Mouse (Mus musculus) heart, adult 8-10 months (tissue): Measurements from ENCODE around the gene Dupd1. TPM values are rescaled to one million over a fixed set of nuclear protein-coding genes. Genes with fewer than 3 reads are reported as not detected.

Experiments used
- DNase-seq: peaks from one replicate; pipeline ENCODE4 v3.0.0; 2022; ENCODE audit warnings: low spot score
- total RNA-seq, 4 experiments: library from RNA; stranded (reverse); gene quantifications; 2 replicates each; pipeline ENCODE4 v1.2.4; 2022

The Dupd1 gene
- under 1 TPM in 2 of 4 experiments, not detected in 2; 0.37 to 0.47 TPM for total RNA-seq

DNA sequence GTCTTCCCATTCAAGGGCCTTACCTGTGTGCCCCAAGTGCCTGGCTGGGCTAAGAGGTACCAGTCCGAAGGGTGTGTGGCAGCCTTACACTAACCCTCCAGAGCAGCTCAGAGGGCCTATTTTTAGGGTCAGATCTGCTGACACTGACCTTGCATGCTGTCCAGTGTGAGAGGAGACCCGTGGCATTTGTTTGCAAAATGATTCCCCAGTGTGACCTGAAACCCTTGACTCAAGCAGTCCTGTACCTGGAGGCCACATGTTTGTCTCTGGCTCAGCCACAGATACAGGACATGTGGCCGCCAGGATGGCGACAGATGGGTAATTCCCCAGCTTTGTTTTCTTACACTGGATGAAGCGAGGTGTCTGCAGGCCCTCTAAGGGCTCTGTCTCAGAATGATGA is at the start of gene Dupd1:
Gene Dupd1 (minus strand): TSS at position 91 of the 400 bp plus-strand sequence.
- DNase-seq = no peak

DNA sequence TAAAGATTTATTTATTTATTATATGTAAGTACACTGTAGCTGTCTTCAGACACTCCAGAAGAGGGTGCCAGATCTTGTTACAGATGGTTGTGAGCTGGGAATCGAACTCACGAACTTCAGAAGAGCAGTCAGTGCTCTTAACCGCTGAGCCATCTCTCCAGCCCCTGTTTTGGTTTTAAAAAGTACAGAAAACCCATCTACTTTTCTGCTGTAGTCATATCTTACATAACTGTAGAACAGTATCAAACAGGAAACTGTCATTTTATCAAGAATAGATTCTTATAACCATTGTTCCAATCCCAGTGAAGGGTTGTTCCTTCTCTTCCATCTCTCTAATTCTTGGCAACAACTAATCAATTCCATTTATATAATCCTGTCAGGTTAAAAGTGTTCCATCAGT is 49.4 kb upstream of the Dupd1 start:
- no peak for DNase-seq

DNA sequence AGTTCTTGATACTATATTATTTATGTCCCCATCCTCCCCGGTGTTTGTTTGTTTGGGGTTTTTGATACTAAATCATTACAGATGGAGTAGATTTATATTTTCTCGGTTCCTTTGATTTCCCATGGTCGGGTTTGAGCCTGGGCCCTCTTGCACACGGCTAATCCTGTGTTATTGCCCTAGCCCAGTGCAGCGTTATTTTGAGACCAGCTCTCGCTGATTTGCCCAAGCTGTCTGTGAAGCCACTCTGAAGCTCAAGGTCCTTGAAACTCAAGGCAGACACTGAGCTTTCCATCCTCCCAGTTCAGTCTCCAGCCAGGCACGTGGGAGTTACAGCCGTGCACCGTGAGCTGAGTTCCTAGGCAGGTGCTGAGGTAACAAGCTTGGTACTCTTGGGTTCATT is 47.2 kb upstream of the Dupd1 start:
- no peak for DNase-seq

DNA sequence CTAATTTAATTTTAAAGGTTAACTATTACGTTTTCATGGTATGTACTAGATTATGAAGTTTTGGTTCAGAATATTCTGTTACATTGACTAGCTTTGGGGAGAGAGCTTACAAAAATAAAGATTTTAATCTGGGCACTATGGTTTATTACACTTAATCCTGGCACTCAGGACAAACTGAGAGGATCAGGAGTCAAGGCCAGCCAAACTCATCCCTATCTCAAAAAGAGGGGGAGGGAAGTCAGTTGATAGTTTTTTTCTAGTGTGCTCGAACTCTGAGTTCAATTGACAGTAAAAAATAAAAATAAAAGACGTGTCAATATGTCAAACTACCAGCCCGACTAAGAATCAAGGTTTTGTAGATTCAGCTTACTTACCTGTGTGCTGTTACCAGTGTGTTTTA is 39.0 kb upstream of the Dupd1 start:
- DNase-seq = no peak

DNA sequence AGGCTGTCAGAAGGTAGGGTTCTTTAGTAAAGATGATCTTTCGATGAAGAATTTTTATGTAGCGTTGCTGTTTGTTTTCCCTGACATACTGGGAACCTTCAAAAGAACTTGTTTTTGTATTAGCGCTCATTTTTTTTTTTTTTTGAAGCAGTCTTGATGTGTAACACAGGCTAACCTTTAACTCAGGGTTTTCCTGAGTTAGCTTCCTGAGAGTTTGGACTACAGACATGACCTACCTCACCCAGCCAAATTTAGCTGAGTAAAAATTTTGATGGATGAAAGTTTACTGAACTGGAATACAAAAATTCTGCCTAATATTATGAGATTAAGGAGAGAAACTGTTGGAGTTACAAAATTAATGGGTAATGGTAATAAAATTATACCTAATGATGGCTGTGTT is 38.0 kb upstream of the Dupd1 start:
- no peak for DNase-seq

DNA sequence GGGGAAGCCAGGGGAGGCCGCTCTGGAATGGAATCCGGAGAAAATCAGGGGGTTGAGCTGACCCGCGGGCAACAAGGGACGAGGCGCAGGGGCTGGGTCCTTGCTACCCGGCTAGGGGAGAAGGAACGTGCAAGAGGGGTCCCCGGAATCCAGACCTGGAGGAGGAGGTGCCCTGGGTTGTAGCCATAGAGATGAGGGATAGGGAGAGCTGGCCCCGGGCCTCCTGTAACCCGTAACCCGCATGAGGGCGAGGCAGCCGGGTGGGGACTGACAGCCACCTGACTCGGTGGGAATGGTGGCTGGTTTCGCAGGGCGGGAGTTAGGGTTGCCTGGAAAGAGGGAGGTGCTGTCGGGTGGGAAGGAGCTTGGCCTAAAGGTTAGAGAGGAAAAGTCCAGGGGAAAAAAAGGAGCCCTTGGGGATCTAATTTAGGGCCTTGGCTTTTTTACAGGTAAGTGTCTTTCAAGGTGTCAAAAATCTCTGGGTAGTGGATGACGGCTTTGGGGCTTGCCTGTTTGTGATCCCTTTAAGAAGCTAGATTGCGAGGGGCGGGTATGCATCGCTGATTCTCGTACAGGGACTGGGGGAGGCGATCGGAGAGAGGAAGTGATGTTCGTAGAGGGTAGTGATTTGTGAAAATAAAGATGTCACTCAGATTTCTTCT is 36.6 kb upstream of the Dupd1 start, which contains the start of gene Dusp13:
Gene Dusp13 (minus strand): TSS at position 301 of the 662 bp plus-strand sequence.
- DNase-seq = peak; percentile 65

DNA sequence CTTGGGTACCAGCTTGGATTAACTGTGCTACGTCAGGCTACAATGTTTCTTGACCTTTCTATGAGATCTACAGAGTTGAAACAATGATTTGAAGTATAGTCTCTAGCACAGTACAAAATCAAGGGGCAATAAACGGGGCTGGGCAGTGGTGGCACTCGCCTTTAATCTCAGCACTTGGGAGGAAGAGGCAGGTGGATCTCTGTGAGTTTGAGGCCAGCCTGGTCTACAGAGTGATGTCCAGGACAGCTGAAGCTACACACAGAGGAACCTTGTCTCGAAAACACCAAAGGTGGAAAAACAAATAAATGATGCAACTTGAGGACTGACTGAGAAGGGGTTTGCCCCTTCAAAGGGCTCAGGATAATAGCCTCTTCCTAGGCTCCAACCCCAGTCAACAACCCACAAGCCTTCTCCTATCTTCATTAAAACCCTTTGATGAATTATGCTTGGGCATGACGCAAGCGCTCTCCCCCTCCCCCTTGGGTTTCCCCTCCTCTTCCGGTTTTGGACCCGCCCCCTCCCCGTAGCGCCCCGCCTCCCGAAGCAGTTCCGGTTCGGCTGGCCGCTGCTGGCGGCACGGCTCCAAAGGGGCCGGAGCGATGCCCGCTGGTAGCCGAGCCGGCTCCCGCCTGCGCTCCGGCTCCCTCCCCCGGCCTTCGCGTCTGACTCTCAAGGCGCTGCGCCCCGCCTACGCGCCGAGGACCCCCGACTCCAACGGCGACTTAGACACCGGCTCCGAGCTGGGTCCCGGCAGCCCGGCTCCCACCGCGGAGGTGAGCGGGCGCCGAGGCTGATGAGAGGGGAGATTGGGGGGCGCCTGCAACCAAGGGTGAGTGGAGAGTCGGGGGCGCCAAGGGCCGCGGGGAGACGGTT is 35.9 kb upstream of the Dupd1 start, which contains the start of gene Samd8:
Gene Samd8 (plus strand): TSS at position 524 of the 873 bp plus-strand sequence.
- DNase-seq = peak; percentile 80

DNA sequence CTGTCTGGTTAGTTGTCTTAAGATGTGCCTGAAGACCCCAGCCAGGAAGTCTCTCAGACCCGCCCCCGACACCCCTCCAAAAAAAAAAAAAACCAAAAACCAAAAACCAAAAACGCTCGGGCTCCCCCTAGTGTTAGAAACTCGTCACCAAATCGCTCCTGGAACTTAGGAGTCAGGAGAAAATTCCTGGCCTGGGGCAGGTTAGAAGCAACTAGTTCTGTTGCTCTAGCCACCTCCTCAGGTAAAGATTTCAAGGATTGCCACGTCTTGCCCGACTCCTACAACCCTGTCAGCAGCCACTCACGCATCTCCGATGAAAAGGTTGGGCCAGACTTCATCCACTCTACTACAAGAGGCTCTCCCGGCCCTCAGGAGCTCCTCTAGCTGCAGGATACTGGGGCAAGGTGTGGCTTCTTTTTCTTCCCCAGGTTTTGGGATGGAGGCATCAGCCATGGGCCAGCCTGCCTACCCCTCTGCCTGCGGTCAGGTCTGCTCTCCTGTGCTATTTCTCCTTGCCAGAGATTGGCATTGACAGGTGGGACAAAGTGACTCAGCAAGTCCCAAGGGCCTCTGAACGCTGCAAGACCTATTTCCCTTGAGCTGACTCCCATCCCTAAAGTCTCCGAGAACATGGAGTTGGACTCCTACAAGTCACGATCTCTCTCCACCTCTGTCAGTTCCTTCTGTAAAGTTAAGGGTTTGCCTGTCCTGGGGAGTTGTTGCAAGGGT is 33.9 kb upstream of the Dupd1 start:
- DNase-seq = peak; percentile 35

DNA sequence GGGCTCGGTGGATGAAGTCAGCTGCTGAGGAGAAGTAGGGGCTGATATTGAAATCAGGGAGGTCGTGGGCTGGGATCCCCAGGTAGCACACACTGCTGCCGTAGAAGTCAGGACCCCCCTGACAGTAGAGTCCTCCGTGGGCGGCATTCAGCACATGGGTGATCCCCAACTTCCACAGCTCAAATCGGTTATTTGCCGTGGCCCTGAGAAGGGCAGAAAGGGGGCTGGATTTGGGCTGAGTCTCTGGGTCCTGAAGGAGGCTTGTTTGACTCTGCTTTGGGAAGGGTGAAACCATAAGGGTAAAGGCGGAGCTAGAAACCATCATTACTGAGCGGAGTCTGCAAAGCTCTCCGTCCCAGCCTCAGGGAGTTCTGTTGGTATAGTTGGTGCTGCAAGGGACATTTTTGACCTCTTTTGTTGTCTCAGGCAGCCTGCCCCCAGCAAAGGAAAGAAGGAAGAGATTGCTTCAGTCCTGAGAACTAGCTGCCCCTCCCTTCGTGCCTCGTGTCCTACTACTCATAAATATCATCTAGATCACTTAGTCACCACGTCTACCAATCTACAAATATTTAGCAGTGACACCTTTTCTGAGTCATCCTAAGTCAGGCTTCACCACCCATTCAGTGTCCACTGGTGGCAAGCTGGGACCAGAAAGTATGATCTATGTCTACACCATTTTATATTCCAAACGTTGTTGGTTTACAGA is 33.2 kb upstream of the Dupd1 start:
- DNase-seq = no peak

DNA sequence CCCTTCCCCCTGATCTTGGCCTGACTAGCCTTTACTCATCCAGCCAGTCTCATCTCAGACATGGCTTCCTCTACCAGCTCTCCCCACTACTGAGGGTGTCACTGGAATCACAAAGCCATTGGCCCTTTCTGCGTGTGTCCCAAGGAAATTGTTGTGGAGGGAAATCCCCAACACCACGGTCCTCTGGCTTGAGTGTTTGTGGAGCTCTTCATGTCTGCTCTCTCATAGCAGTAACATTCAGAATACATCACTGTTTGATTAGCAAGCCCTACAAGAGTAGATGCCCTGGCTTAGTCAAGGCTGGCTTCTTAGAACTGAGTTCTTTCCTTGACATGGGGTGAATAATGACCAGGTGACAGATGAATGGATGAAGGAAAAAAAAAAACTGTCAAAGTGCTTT is 32.5 kb upstream of the Dupd1 start:
- DNase-seq = no peak

DNA sequence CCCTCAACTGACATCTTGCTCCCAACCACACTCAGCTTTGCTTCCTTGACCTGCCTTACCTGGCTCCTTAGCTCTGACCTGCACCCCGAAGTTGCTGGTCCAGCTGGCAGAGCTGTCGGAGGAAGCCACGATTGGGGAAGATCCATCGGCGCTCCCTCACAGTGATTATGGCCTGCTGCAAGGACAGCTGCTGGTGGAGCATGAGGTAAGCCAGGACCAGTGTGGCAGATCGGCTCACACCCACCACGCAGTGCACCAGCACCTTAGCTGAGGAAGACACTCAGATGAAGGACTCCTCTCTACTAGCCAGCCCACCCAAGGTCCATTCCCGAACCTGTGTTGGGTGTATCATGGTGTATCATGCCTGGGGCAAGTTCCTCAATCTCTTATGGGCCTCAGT is 31.9 kb upstream of the Dupd1 start:
- DNase-seq = no peak

DNA sequence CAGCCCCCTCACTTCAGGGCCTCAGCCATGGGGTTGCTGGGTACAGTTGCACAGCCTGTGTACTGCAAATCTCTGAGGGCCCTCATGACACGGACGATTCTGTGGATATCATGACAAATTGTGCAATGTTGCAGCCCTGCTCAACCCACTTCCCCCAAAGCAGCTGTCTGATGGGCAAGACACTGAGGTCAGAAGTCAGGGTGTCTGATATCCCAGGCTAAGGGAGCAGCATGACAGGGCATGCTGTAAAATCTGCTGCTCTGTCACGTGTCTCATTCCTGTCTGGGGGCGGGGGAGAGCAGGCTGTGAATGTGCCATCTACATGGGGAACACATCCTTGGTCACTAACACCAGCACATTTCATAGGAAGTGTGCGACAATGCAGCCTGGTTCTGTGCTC is 30.8 kb upstream of the Dupd1 start:
- no peak for DNase-seq

DNA sequence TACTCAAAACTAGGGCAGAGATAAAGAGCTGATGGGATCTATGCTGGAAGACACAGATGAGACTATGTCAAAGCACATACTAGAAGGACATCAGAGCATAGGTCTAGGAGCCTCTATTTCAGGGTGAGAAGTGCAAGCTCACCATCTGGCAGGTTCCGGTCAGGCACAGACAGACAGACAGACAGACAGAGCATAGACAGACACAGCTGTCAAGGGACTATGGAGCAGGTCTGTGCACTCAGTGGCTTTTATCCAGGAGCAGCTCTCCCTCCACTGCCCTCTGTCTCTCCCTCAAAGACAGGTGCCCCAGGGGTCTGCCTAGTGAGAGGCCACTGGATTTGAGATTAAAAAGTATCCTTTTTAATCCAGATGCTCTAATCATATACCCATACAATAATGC is 29.8 kb upstream of the Dupd1 start:
- DNase-seq = no peak

DNA sequence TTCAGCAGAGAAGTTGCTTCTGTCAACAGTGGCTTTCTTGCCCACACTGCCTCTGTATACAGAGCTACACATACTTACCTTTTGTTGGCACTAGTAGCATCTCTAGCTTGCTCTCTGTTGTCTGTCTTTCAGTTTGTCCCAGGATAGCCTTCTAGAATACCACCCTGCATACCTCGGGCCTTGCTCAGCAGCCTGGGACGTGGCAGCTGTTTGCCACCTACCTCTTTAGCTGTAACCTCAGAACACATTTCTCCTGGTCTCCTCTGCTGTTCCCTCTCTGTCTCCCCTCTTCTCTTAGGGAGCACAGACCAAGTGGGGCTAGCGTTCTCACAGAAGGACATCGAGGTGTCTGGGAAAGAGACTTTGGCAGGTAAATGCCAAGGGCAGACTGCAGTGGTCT is 28.1 kb upstream of the Dupd1 start:
- DNase-seq = no peak

DNA sequence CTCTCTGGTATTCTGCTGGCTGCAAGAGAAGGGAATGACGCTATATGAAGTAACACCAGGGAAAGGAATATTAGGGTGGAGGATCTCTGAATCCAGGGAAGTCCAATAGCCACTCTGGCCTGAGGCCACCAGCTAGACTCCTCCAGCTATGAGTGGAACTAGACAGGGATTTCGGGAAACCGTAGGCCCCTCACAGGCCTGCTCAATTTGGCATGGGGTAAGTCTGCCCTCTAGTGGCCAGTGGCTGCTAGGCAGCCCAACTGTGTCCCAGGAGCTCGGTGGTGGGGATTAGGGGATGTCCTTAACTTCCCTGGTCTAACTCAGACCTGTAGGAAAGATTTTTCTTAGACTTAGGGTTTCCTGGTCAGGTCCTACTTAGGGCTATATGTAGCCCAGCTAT is 27.4 kb upstream of the Dupd1 start:
- DNase-seq = peak; percentile 79

DNA sequence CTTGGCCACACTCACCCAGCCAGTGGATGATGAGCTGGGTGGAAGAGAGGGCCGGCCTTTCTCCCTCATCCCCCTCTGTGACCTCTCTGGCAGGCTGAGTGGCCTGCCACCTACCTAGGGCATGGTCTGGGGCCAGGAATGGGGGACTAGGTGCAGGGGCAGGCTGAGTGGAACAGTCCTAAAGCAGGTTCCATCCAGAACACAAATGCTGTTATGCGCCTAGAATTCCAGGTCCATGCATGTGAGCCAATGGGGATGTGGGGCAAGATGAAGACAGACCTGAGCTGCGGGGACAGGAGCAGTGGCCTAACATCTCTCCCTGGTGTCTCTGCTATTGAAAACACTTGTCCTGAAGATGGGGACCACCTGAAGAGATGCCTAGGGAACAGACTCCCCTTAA is 26.9 kb upstream of the Dupd1 start:
- no peak for DNase-seq

DNA sequence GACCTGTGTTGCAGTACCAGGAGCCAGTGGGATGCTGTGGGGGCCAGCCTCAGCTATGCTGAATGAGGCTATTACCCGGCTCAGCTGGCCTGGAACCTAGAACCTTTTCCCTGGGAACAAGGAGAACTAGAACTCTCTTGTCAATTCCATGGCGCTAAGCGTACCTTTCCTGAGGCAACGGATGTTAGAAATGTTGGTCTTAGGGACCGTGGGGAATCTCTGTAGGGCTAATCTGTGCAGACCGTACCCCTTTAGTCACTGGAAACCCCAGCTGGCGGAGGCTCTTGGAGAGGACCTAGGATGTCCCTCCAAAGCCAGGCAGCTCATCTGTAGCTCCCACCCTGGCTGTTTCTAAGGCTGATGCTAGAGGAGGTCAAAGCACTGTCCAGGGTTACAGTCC is 26.0 kb upstream of the Dupd1 start:
- DNase-seq = no peak

DNA sequence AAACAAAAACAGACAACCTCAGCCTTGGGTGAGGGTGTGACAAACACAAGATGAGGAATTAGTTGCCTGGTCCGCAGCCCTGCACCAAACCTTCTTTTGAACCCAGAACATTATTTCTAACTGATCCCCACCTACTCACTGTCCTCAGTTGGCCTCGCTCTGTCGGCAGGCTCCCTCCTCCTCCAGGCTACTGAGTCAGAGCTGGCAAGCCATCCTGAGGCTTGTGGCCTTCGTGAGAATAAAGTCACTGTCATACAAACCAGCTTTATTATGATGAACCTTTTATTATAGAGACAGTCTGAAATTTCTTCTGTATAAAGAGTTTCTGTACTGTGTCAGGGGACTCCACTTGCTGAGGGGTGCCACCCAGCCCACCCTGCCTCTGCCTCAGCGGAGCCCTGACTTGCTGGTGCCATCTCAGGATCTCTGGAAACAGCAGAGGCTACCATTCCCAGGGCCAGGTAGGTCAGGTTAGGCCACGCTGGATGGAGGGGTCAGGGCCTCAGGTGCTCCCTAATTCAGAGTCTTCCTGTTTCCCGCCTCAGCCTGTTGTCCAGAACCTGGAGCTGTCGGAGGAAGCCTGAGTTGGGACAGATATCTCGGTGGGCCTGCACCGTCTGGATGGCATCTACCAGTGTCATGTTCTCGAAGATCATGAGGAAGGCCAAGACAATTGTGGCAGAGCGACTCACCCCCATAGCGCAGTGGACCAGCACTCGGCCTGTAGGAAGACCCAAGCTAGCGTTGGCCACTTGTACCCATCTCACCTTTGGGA is 18.9 kb upstream of the Dupd1 start:
- no peak for DNase-seq

DNA sequence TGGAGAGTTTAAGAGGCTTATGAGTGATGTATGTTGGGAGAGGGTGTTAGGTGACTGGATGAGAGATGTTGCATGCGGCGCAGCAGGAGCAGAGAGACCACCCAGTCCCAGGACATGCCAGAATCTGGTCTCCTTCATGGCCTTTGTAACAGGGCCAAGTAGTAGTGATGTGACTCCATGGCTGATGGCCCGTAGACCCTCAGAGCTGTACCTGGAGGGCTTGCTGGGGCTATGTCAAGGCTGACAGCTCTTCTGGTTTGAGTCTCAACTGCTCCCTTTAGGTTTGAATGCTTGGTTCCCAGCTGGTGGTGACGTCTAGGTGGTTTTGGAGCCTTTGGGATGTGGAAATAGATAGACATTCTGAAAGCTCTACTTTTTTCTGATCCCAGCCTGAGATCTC is 15.6 kb upstream of the Dupd1 start:
- no peak for DNase-seq

DNA sequence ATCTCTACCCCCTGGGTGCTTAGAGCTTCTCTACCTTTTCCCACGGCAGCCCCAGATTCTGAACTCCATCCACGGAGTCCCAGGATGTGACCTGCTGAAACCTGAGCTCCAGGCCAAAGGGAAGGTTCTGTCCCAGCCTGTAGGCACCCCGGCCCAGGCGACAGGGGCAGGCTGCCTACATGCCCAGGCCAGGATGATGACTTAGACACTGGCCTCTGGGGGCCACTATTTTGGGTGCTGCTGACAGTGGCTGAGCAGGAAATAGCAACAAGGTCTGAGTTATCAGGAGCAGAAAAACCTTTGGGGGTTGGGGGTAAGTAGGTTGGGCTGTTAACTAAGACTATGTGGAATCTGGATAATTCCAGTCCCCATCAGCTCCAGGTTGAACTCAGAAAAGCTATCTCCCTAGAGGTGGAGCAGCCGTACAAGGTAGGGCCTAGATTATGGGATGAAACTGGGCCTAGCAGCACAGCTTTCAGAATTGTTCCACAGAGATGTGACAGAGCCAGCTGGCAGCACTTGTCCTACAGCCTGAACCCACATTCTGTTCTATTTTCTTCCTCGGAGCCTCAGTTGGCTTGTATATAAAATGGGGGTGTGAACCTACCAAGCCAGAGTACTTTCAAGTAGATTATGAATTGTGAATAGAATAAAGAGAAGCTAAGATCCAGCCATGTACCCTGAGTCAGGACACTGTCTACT is 14.8 kb upstream of the Dupd1 start:
- no peak for DNase-seq
